Mouse (Mus musculus) liver, adult 2 months (tissue): ENCODE measurements around the gene Prdm2. TPM values are rescaled to one million over a fixed set of nuclear protein-coding genes. Genes with fewer than 3 reads are reported as not detected.
A peak's percentile ranks its signal among the peaks of the same experiment; 100 is the strongest.

Experiments
- DNase-seq: peaks from one replicate; pipeline ENCODE4 v3.0.0-alpha.2; 2011; ENCODE audit warnings: low read depth, low spot score; ENCODE audit errors: extremely low read depth
- H3K27ac ChIP-seq: fragments of 200-500 bp; replicated peaks from 2 replicates; pipeline ENCODE4 v1.5.1; 2012; ENCODE audit warnings: low read depth, mild to moderate bottlenecking, control low read depth, inconsistent platforms, low read length; ENCODE audit not compliant: insufficient read depth
- H3K27me3 ChIP-seq: fragments of 200-500 bp; 2 replicates; pipeline ENCODE4 v1.6.1; 2012; ENCODE audit warnings: mild to moderate bottlenecking, moderate library complexity, low read length, inconsistent platforms; ENCODE audit not compliant: control insufficient read depth, insufficient read depth
- H3K36me3 ChIP-seq: fragments of 200-500 bp; 2 replicates; pipeline ENCODE4 v1.6.1; 2012; ENCODE audit warnings: low read length, inconsistent platforms; ENCODE audit not compliant: control insufficient read depth, insufficient read depth
- H3K4me1 ChIP-seq: fragments of 200-500 bp; 2 replicates; pipeline ENCODE4 v1.6.1; 2011; ENCODE audit warnings: low read length; ENCODE audit not compliant: control insufficient read depth, insufficient read depth
- H3K4me3 ChIP-seq: fragments of 200-500 bp; 2 replicates; pipeline ENCODE4 v1.5.1; 2011; ENCODE audit warnings: low read depth, mild to moderate bottlenecking, control low read depth, low read length, moderate library complexity; ENCODE audit not compliant: insufficient read depth
- H3K79me2 ChIP-seq: fragments of 200-500 bp; 2 replicates; pipeline ENCODE4 v1.6.1; 2012; ENCODE audit warnings: inconsistent platforms, mild to moderate bottlenecking, low read length, moderate library complexity; ENCODE audit not compliant: control insufficient read depth, insufficient read depth
- H3K9ac ChIP-seq: fragments of 200-500 bp; 2 replicates; pipeline ENCODE4 v1.6.1; 2012; ENCODE audit warnings: low read depth, mild to moderate bottlenecking, control low read depth, inconsistent platforms, low read length
- CTCF ChIP-seq: fragments of 200-500 bp; IDR thresholded peaks from 2 replicates; pipeline ENCODE4 v1.5.1; 2011; ENCODE audit warnings: low read depth, low read length, control low read depth
- POLR2A ChIP-seq: fragments of 200-500 bp; IDR thresholded peaks from 2 replicates; pipeline ENCODE4 v1.6.1; 2011; ENCODE audit warnings: low read length, control low read depth; ENCODE audit not compliant: insufficient read depth; ENCODE audit errors: extremely low read depth
- WGBS: fragments of 180-500 bp; shearing (Covaris S2); methylation state at CpG from one replicate; pipeline ENCODE4 v1.1.7; 2018; 5-methylcytosine and 5-hydroxymethylcytosine counted together
- polyA plus RNA-seq: library from polyadenylated mRNA; depleted of rRNA; stranded (reverse); fragments of >200 nt; gene quantifications from 2 replicates; pipeline ENCODE4 v1.2.3, GENCODE M21; 2012
- total RNA-seq: library from RNA; depleted of rRNA; stranded (reverse); fragments of >200 nt; gene quantifications from 2 replicates; pipeline ENCODE4 v1.2.3, GENCODE M21; 2014

The Prdm2 gene
- total and polyA plus RNA-seq, 2 experiments = 6.9 to 7.9 TPM

DNA sequence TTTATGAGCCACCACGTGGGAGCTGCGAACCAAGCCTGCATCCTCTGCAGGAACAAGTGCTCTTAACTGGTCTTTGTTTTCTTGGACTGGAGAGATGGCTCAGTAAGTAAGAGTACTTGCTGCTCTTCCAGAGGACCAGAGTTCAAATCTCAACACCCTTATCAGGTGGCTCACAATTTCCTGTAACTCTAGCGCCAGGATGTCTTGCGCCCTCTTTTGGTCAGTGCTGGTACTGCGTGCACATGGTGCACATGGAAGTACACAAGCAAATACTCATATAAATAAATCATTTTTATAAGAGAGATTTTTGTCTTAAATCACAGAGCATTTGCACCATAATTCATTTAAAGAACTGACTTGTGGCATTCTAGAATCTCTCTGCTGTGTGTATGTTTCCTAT, 35.3 kb upstream of the Prdm2 start:
- no peak for DNase-seq
- no peak overlapping the region for H3K4me3 ChIP-seq

DNA sequence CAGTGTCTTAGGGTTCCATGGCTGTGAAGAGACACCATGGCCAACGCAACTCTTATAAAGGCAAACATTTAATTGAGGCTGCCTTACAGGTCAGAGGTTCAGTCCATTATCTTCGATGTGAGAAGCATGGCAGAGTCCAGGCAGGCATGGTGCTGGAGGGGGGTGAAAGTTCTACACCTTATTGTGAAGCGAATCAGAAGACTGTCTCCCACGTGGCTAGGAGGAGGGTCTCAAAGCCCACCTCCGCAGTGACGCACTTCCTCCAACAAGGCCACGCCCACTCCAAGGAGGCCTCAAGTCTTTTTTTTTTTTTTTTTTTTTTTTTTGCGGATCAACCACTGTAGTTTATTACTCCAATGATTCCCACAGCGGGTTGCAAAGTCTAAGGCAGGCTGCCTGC, 28.5 kb upstream of the Prdm2 start:
- no peak overlapping the region for H3K4me3 ChIP-seq
- H3K27me3 ChIP-seq = no peaks in the 10 kb centered on the region
- 82% methylated on average over 9 of the region's 9 CpGs for WGBS
- H3K36me3 ChIP-seq = no peaks in the 10 kb centered on the region
- TF ChIP-seq POLR2A (no peak), CTCF (no peak)
- H3K9ac ChIP-seq = no peak overlapping the region
- no peak for DNase-seq
- no peaks in the 10 kb centered on the region; the same call in 1 of the 2 replicates for H3K4me1 ChIP-seq
- H3K27ac ChIP-seq = no peak overlapping the region
- no peaks in the 10 kb centered on the region for H3K79me2 ChIP-seq

More for the DNA sequence above, 35.3 kb upstream of the Prdm2 start:
- TF ChIP-seq POLR2A (no peak), CTCF (peak; percentile 60; the same call in 1 of the 2 replicates)
- no peak overlapping the region for H3K9ac ChIP-seq
- H3K27ac ChIP-seq = no peak overlapping the region
- H3K27me3 ChIP-seq = no peaks in the 10 kb centered on the region
- 72% methylated on average over 5 of the region's 5 CpGs for WGBS
- H3K79me2 ChIP-seq = no peaks in the 10 kb centered on the region
- no peaks in the 10 kb centered on the region for H3K36me3 ChIP-seq
- no peaks in the 10 kb centered on the region for H3K4me1 ChIP-seq

DNA sequence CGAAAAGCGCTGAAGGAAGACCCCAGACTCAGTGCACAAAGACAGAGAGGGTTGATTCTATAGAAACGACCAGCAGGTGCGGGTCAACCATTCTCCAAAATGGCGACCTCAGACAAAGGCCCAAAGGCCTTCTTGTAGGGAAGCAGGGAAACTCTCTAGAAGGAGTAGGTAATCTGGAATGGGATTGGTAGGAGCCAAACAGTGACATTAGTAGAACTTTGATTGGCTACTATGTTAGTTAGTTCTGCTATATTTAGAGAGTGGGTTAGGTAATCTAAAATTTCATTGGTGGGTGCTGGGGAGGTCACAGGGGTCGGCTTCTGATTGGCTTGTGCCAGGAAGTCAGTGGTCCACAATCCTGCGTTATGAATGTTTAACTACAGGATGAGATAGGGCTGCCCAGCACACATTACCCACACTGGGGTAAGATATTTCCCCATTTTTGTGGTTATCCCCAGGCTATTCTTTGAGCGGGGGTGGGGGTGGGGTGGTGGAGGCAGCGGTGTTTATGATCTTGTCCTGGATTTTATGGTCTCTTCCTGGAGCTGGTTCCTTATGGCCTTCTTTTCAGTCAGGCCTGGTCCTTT, 26.9 kb upstream of the Prdm2 start:
- Histone ChIP-seq H3K36me3 (no peaks in the 10 kb centered on the region), H3K4me1 (no peaks in the 10 kb centered on the region; the same call in 1 of the 2 replicates), H3K27ac (no peak overlapping the region), H3K9ac (no peak overlapping the region), H3K79me2 (no peaks in the 10 kb centered on the region), H3K27me3 (no peaks in the 10 kb centered on the region), H3K4me3 (no peak overlapping the region)
- TF ChIP-seq CTCF (no peak), POLR2A (no peak)
- WGBS = 85% methylated on average over 9 of the region's 9 CpGs
- no peak for DNase-seq

DNA sequence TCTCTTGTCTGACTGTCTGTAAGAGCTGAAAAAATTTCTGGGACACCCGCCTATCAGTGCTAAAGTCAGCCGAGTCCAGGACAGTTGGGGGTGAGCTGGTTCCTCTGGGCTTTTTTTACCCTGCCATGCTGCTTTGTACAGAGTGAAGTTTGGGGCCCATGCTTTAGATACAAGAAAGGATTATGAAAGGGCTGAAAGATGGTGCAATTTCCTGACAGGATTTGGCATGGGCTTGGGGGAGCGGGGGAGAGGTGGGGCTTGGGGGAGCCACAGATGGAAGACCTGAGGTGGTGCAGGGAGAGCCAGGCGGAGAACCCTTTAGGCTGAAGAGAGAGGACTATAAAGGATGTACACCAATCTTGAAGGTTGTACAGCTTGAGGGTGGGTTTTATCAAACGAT, 26.3 kb upstream of the Prdm2 start:
- DNase-seq = no peak
- no peak overlapping the region for H3K9ac ChIP-seq
- TF ChIP-seq CTCF (no peak), POLR2A (no peak)
- no peak overlapping the region for H3K4me3 ChIP-seq
- WGBS = 95% methylated on average over 5 of the region's 5 CpGs
- H3K27ac ChIP-seq = no peak overlapping the region
- no peaks in the 10 kb centered on the region; the same call in 1 of the 2 replicates for H3K4me1 ChIP-seq
- no peaks in the 10 kb centered on the region for H3K36me3 ChIP-seq
- H3K79me2 ChIP-seq = no peaks in the 10 kb centered on the region
- H3K27me3 ChIP-seq = no peaks in the 10 kb centered on the region

DNA sequence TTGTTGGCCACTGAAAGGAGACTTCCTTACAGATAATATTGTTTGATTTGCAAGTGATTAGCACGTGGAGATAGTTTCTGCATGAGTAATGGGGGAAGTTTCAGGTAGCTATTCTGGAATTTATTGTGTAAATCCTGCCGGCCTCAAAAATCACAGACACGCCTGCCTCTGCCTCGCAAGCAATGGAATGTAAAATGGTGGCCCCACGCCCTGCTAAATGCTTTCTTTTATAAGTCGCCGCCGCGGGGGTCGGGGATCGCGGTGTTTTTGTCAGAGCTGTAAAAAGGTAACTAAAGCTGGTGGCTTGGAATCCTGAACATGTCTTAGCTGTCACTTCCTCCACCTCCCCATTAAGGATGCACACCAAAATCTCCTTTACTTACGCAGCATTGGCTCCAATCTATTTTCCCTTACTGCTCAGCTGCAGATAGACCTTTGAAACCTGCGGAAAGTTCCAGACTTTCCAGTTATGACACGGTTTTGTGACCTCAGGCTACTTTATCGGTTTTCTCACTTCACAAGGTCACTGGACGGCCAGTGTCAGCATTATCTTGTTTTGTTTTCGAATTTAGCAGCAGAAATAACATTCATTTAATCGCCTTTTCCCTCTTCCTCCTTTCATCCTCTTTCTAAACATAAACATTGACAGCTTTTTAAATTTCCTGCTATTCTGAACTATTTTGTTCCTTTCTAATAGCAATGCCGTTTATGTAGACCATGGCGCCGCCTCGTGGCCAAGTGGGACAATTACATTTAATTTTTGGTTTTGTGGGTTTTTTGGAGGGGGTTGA, 25.6 kb upstream of the Prdm2 start:
- Histone ChIP-seq H3K36me3 (no peaks in the 10 kb centered on the region), H3K4me3 (peak overlapping the region; percentile 66), H3K79me2 (no peaks in the 10 kb centered on the region), H3K9ac (peak overlapping the region; percentile 67), H3K4me1 (no peaks in the 10 kb centered on the region; the same call in 1 of the 2 replicates), H3K27ac (peak overlapping the region; percentile 89), H3K27me3 (no peaks in the 10 kb centered on the region)
- DNase-seq = peak; percentile 89
- TF ChIP-seq CTCF (peak; percentile 68), POLR2A (no peak)
- 7% methylated on average over 23 of the region's 23 CpGs for WGBS

DNA sequence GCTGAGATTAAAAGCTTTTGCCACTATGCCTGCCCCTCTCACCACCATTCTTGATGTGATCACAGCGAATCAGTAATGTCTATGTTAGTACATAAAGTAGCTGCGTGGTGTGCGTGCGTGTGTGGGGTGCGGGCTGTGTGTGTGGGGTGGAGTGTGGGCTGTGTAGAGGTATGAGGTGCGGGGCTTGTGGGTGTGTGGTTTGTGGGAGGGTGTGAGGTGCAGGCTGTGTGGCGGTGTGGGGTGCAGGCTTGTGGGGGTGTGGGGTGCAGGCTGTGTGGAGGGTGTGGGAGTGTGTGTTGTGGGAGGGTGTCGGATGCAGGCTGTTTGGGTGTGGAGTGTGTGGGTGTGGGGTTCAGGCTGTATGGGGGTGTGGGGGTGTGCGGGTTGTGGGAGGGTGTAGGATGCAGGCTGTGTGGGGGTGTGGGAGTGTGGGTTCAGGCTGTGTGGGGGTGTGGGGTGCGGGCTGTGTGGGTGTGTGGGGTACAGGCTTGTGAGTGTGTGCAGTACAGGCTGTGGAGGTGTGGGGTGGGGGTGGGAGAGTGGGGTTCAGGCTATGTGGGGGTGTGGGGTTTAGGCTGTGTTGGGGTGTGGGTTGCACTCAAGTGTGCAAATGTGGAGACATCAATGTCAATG, 19.1 kb upstream of the Prdm2 start:
- H3K27me3 ChIP-seq = no peaks in the 10 kb centered on the region
- WGBS = 92% methylated on average over 10 of the region's 10 CpGs
- H3K4me1 ChIP-seq = no peaks in the 10 kb centered on the region
- DNase-seq = no peak
- H3K36me3 ChIP-seq = no peaks in the 10 kb centered on the region
- H3K79me2 ChIP-seq = no peaks in the 10 kb centered on the region
- TF ChIP-seq POLR2A (no peak), CTCF (no peak)
- H3K4me3 ChIP-seq = no peak overlapping the region
- H3K27ac ChIP-seq = no peak overlapping the region
- no peak overlapping the region for H3K9ac ChIP-seq
